Mouse (Mus musculus) kidney, adult 9 months (tissue): ENCODE measurements around the gene Nsf.
"Not testable (repeated sequence)": the region's sequence is repeated elsewhere in the genome, so short reads cannot be mapped to it uniquely, and the experiment has no call there.

ENCODE experiments used
- DNase-seq: peaks from one replicate; pipeline ENCODE4 v3.0.0; 2022

Nsf gene

DNA sequence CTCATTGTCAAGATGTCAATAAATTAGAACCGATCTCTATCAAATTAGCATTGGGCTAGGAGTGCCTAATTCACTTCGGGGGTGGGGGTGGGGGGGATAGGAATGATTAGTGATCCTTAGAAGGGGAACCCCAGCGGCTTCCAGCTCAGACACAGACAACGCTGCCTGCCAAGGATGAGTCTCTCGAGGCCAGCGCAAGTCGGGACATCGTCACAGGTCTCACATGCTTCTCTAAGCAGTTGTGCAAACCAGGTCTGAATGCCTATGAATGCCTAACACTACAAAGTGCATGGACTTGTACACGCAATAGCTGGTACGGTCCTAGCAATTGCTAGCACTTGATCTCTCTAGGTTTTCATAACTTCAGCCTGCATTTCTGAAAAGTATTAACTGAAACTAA is 62.1 kb downstream of the Nsf start:
- DNase-seq = no peak

GRCm38 (mm10) chr11:103890337-103891186 is 63.3 kb downstream of the Nsf start:
- no peak for DNase-seq

DNA sequence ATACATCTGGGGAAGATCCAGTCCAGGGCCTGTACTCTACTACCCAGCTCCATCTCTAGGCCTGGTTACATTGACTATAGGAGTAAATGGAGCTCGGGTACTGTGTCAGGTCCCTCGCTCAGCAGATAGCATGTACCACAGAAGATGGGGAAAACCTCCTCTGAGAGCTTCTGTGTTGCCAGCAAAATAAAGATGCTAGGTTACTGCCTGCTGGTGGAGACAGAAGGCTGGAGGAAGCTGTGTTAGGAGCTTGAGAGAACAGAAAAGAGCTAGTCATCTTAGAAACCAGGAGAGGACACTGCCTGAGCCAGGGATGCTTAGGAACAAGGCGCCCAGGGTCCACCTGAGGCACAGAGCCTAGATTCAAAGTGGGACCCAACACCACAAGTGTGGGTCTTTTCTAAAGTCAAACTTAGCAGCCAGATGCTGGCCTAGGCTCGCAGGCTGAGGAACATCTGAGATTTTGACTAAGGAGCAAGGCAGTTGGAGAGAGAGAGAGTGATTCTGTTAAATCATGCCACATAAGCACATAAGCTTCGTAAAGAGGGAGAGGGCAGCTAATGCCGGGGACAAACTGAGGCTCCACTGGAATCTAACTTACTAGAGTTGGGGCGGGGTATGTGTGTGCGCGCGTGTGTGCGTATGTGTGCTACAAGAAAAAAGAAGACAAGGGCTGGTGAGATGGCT is 66.0 kb downstream of the Nsf start:
- no peak for DNase-seq

- DNase-seq = no peak
These were observed 69.0 kb downstream of the Nsf start for GRCm38 (mm10) chr11:103884749-103885383.

GRCm38 (mm10) chr11:103883793-103884192 is 70.1 kb downstream of the Nsf start:
- DNase-seq = no peak

DNA sequence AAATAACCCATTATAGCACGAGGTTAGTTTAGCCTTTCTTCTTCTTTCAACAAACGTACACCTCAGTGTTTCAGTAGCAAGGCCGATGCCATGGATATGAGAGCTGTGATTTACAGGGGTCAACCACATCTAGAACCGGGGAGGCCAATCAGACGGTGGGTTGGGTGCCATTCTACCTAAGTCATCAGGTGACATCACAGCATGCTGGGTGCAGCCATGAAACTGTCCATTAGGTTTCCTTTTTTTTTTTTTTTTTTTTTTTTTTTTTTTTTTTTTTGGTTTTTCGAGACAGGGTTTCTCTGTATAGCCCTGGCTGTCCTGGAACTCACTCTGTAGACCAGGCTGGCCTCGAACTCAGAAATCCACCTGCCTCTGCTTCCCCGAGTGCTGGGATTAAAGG is 74.4 kb downstream of the Nsf start:
- not testable (repeated sequence) for DNase-seq

GRCm38 (mm10) chr11:103878441-103878840 is 75.4 kb downstream of the Nsf start:
- no peak for DNase-seq

GRCm38 (mm10) chr11:103870352-103870751 is 83.5 kb downstream of the Nsf start:
- no peak for DNase-seq

GRCm38 (mm10) chr11:103867702-103868101 is 86.2 kb downstream of the Nsf start:
- no peak for DNase-seq

GRCm38 (mm10) chr11:103865346-103865745 is 88.5 kb downstream of the Nsf start:
- DNase-seq = no peak

GRCm38 (mm10) chr11:103864486-103864885 is 89.4 kb downstream of the Nsf start:
- DNase-seq = no peak

GRCm38 (mm10) chr11:103862951-103863350 is 90.9 kb downstream of the Nsf start:
- DNase-seq = no peak

GRCm38 (mm10) chr11:103859933-103860610 is 93.8 kb downstream of the Nsf start:
- peak; percentile 4 for DNase-seq

DNA sequence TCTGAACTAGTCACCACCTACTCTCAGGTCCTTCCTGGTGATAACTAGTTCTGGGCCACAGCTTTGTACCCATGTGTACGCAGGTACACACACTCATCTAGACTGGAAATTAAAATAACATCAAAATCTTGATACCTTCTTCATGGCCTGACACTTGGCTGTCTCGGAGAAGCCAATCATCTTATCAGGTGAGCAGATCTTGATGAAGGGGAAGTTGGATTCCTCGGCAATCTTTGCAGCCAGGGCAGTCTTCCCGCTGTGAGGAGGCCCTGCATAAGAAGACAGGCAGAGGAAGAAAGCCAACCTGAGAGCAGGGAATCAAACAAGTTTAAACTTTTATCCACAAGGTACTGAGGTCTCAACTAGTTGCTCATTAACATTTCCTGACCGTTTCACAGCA is 95.1 kb downstream of the Nsf start:
- DNase-seq = peak; percentile 36

DNA sequence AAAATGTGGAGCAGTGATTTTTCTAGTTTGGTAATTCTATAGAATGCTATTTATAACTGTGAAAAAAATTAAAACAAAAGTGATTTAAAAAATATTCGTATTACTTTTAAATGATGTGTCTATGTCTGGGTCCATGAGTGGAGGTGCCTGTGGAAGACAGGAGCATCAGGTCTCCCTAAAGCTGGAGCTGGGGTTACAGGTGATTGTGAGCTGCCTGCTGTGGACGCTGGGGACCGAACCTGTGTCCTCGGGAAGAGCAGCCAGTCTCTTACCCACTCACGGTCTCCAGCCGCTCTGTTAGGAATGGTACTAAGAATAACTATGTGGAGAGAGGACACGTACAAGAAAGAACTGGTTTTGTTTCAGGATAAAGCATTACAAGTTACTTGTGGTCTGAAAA is 97.2 kb downstream of the Nsf start:
- DNase-seq = no peak

GRCm38 (mm10) chr11:103854294-103854693 is 99.6 kb downstream of the Nsf start:
- no peak for DNase-seq

GRCm38 (mm10) chr11:103853284-103853920 is 100.5 kb downstream of the Nsf start:
- no peak for DNase-seq

DNA sequence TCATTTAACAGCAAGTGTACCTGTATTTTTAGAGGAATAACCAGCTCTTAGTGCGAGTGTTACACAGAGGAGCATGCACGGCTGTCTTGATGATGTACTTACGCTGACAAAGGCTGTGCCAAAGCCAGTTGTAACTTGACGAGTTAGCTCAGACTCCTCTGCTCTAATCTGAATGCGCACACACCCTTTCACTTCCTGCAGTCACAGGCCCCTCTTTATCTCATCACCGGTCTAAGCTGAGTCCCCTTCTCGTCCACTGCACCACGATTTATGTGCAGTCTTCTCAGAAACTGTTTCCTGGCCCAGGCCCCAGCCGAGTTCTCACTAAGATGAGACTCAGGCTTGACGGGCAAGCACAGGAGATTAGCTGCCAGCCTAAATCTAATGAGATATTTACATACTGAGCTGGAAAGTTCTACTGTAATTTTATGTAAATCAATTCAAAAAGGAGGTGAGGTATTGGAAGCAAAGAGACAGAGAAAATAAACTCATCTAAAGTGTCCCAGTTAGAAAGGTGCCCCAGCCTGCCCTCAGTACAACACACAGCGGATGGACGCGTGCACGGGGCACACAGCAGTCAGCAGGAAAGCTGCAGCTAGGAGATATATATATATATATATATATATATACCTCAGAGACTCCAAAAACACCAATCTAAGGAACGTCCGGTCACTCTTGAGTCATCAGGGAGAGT is 101.1 kb downstream of the Nsf start:
- no peak for DNase-seq

GRCm38 (mm10) chr11:103848287-103848686 is 105.6 kb downstream of the Nsf start:
- DNase-seq = no peak

DNA sequence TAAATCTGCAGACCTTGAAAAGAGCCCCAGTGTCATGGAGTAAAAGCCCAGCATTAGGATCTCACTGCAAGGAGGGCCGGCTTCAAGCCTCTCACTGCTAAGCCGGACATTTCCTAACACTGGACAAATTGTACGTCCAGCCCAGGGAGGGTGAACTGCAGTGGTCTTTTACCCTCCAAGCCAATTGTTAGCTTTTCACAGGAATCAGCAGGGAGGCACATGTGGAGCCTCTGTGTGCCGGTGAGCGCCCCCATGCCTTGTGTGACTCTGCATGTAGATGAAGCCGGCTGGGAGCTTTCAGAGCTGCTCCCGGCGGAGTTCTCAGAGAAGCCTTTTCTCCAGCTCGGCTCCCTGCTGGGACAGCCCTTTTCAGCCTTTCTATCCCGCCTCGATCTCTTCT is 113.0 kb downstream of the Nsf start:
- no peak for DNase-seq

DNA sequence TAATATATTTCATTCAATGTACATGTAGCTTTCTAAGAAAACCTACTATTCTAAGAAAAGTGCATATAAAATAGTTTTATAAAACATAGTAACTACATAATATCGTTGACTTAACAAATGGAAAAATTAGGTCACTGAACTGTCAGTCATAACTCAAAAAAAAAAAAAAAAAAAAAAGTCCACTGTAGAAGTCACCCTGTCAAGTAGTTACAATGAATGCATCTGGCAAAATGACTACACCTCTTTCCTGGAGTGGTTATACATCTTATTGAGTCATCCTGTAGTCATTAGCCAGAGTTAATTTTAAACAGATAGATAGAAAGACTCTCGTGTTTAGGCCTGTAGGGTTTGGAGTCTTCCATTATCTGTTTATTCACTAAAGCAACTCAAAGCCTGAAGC is 114.9 kb downstream of the Nsf start:
- DNase-seq = no peak

DNA sequence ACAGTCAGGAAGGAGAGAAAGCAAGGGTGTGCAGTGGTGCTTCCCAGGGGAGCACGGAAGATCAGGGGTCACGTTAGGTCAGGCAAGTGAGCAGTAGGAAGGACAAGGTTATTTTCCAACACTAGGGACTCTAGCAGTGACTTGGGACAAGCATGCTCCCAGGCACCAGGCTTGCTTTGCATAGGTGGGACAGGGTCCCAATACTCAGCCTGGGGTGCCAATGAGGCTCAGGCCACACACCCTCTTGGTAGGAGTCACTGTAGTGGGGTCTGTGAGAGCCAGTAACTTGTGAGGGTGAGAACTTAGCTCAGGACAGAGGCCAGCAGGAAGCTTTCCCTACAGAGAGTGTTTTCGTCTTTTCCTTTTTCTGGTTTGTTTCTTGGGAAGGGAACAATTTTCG is 121.5 kb downstream of the Nsf start:
- no peak for DNase-seq
